Mouse (Mus musculus) cerebellum, adult 2 months (tissue): ENCODE measurements around the gene Wars2. TPM values are rescaled to one million over a fixed set of nuclear protein-coding genes. Genes with fewer than 3 reads are reported as not detected.

Experiments used
- DNase-seq, 2 experiments: peaks; one replicate each; pipeline ENCODE4 v3.0.0; 2021
- H3K27ac ChIP-seq: fragments of 200-500 bp; 2 replicates; pipeline ENCODE4 v1.5.1; 2012; ENCODE audit warnings: low read length, control low read depth, inconsistent platforms; ENCODE audit not compliant: insufficient read depth
- H3K27me3 ChIP-seq: fragments of 200-500 bp; 2 replicates; pipeline ENCODE4 v1.6.1; 2012; ENCODE audit warnings: inconsistent platforms, mild to moderate bottlenecking, low read length, moderate library complexity; ENCODE audit not compliant: control insufficient read depth, insufficient read depth
- H3K4me1 ChIP-seq: fragments of 200-500 bp; 2 replicates; pipeline ENCODE4 v1.6.1; 2011; ENCODE audit warnings: low read length; ENCODE audit not compliant: control insufficient read depth, insufficient read depth
- H3K4me3 ChIP-seq: fragments of 200-500 bp; replicated peaks from 2 replicates; pipeline ENCODE3; 2011; ENCODE audit warnings: mild to moderate bottlenecking, low read depth, low read length, control low read depth; ENCODE audit not compliant: insufficient read depth
- CTCF ChIP-seq: fragments of 200-500 bp; IDR thresholded peaks from 2 replicates; pipeline ENCODE4 v1.5.1; 2011; ENCODE audit warnings: low read depth, mild to moderate bottlenecking, control low read depth, low read length, moderate library complexity, borderline replicate concordance; ENCODE audit not compliant: insufficient read depth
- POLR2A ChIP-seq: fragments of 200-500 bp; IDR thresholded peaks from 2 replicates; pipeline ENCODE4 v1.6.1; 2011; ENCODE audit warnings: low read length, control low read depth, borderline replicate concordance; ENCODE audit not compliant: insufficient read depth
- WGBS: fragments of 180-500 bp; shearing (Covaris S2); methylation state at CpG from one replicate; pipeline ENCODE4 v1.1.7; 2018; 5-methylcytosine and 5-hydroxymethylcytosine counted together
- polyA plus RNA-seq: library from polyadenylated mRNA; depleted of rRNA; stranded (reverse); fragments of >200 nt; gene quantifications from 2 replicates; pipeline ENCODE4 v1.2.3, GENCODE M21; 2012

The Wars2 gene
- polyA plus RNA-seq, 1 experiment: 4.9 TPM

DNA sequence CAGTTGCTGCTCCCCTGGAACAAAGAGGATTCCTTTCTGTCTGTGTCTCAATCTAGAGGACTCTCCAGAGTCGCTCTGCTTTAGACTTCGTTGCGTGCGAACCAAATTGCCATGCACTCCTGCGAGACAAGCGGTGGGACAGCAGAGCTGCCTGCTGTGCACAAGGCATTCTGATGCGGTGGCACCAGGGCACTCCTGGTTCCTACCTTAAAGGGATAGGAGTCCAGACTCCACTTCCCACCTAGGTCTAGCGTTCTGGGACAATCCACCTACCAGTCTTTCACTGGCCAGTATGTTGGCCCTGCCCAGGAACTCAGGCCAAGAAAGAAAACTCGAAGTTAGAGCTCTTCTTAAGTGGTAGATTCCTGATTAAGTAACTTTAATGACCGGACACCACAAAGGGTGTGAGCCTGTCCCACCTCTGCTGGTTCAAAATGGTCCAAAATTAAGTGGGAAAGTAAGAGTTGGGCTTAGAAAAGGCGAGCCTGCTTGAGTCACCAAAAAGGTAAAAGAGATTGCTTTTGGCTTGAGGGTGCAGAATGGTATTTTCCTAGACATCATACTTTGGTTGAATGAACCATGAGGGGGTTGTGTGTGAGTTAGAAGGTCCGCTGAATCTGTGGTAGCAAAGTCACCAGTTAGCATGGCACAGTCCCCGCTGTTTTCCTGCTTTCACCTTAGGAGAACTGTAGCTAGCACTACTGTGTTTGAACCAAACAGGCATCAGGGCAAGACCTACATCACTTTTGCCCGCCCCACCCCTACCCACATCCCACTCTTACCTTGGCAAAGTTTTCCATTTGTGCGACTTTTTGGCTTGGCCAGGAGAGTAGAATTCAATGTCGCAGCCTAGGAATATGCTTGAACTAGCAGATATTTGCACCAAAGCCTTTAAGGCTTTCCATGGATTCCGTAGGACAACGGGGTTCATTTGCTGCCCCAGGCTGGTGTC is 95.2 kb downstream of the Wars2 start:
- Histone ChIP-seq H3K4me3 (no peak overlapping the region), H3K27ac (no peak overlapping the region), H3K27me3 (peaks cover 8% of the 10 kb centered on the region; the same call in 1 of the 2 replicates), H3K4me1 (no peaks in the 10 kb centered on the region)
- WGBS: 6% methylated on average over 18 of the region's 18 CpGs
- no peak for DNase-seq
- TF ChIP-seq POLR2A (no peak), CTCF (no peak)

- DNase-seq: no peak
- no peak overlapping the region for H3K27ac ChIP-seq
- TF ChIP-seq POLR2A (no peak), CTCF (no peak)
- no peaks in the 10 kb centered on the region for H3K4me1 ChIP-seq
- peaks cover 10% of the 10 kb centered on the region; the same call in 1 of the 2 replicates for H3K27me3 ChIP-seq
- 10% methylated on average over 1 of the region's 1 CpGs for WGBS
- no peak overlapping the region for H3K4me3 ChIP-seq
Measured at GRCm38 (mm10) chr3:99238691-99239090, 97.8 kb downstream of the Wars2 start.

- WGBS: 3% methylated on average over 20 of the region's 20 CpGs
- Histone ChIP-seq H3K4me3 (no peak overlapping the region), H3K27ac (no peak overlapping the region), H3K27me3 (peaks cover 13% of the 10 kb centered on the region; the same call in 1 of the 2 replicates), H3K4me1 (no peaks in the 10 kb centered on the region)
- TF ChIP-seq POLR2A (no peak), CTCF (no peak)
- DNase-seq: no peak
Measured at GRCm38 (mm10) chr3:99239301-99240045, 98.6 kb downstream of the Wars2 start.

- no peak within 1 kb of the TSS for H3K4me3 ChIP-seq
- H3K27me3 ChIP-seq: peaks cover 10% of the 10 kb centered on the region; the same call in 1 of the 2 replicates
- H3K4me1 ChIP-seq: no peaks in the 10 kb centered on the region
- H3K27ac ChIP-seq: no peak within 1 kb of the TSS
- no peak for TF ChIP-seq CTCF
- no peak for TF ChIP-seq POLR2A
- 4% methylated on average over 17 of the region's 20 CpGs for WGBS
- DNase-seq: no peak
Measured at GRCm38 (mm10) chr3:99240213-99240720, 99.4 kb downstream of the Wars2 start, which contains the start of gene Tbx15. TSS of gene Tbx15 (plus strand) at chr3:99240381.

- H3K27me3 ChIP-seq: peaks cover 9% of the 10 kb centered on the region; the same call in 1 of the 2 replicates
- no peak overlapping the region for H3K4me3 ChIP-seq
- no peak for DNase-seq
- TF ChIP-seq POLR2A (no peak), CTCF (no peak)
- 2% methylated on average over 50 of the region's 50 CpGs for WGBS
- no peaks in the 10 kb centered on the region for H3K4me1 ChIP-seq
- H3K27ac ChIP-seq: no peak overlapping the region
Measured at GRCm38 (mm10) chr3:99240811-99241738, 100.2 kb downstream of the Wars2 start.

DNA sequence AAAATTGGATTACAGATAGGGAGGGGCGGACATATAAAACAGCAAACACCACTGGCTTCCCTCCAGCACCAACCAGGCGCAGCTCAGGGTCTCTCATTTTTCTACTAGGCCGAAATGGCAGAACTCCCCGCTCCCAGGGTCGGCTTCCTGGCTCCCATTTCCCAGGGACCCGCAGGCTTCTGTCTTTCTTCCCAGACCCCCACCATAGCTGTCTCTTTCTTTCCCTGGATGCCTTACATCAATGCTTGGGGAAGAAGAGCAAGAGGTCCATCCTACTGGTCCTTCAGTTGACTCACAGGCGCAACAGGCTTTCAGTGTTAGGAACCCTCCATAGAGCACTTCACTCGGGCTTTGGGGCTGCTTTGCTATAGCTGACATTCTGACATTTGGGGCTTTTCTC is 101.6 kb downstream of the Wars2 start:
- Histone ChIP-seq H3K27ac (no peak overlapping the region), H3K4me3 (no peak overlapping the region), H3K27me3 (peaks cover 9% of the 10 kb centered on the region; the same call in 1 of the 2 replicates), H3K4me1 (no peaks in the 10 kb centered on the region)
- TF ChIP-seq CTCF (no peak), POLR2A (no peak)
- DNase-seq: no peak
- 7% methylated on average over 8 of the region's 8 CpGs for WGBS
